Mouse (Mus musculus) retina, postnatal 1 day (tissue): ENCODE results near the gene Nup62.
"Not testable (repeated sequence)": the region's sequence is repeated elsewhere in the genome, so short reads cannot be mapped to it uniquely, and the experiment has no call there.

Experiments
- DNase-seq: peaks from one replicate; pipeline ENCODE4 v3.0.0-alpha.2; 2012

Gene Nup62

GRCm38 (mm10) chr7:44866276-44867009 lies 50.6 kb downstream of the Nup62 start:
- peak; percentile 53 for DNase-seq

GRCm38 (mm10) chr7:44867010-44867702 lies 51.3 kb downstream of the Nup62 start:
- no peak for DNase-seq

GRCm38 (mm10) chr7:44867802-44868201 lies 51.9 kb downstream of the Nup62 start:
- no peak for DNase-seq

- no peak for DNase-seq
These were observed 52.6 kb downstream of the Nup62 start for GRCm38 (mm10) chr7:44868465-44868864.

- peak; percentile 79 for DNase-seq
These were observed 53.2 kb downstream of the Nup62 start for GRCm38 (mm10) chr7:44868919-44869696.

GRCm38 (mm10) chr7:44869697-44870528 lies 54.0 kb downstream of the Nup62 start, which contains the start of gene Ptov1:
Gene Ptov1, minus strand, starts transcription at chr7:44869788.
- peak; percentile 100 for DNase-seq

- DNase-seq = no peak
These were observed 54.7 kb downstream of the Nup62 start for GRCm38 (mm10) chr7:44870614-44871013.

GRCm38 (mm10) chr7:44871181-44871580 lies 55.3 kb downstream of the Nup62 start:
- no peak for DNase-seq

GRCm38 (mm10) chr7:44871774-44872173 lies 55.9 kb downstream of the Nup62 start:
- not testable (repeated sequence) for DNase-seq

- DNase-seq = no peak
These were observed 61.9 kb downstream of the Nup62 start for GRCm38 (mm10) chr7:44877833-44878232.
